Mouse (Mus musculus): ENCODE data around the gene Pde4d. TPM values are rescaled to one million over a fixed set of nuclear protein-coding genes. Genes with fewer than 3 reads are reported as not detected.

Gene Pde4d
- total and polyA plus RNA-seq, 3 experiments = 18.5 to 18.8 TPM; not detected in 1

DNA sequence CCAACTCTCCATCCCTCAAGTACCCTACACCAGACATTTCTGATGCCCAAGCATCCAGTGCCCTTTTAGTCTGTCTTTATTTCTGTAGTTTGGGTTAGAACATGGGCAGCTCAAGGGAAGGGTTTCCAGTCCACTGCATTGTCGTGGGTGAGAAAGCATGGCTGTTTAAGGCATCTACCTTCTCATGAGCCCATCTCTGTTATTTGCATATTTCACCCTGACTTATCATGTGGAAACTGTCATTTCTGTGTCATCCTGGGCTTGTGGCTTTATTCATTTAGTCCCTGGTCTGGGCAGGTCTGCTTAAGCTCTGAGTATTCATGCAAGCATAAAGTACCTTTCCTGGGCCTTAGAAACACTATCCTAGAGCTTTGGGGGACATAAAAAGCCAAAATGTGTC lies 1331.7 kb downstream of the Pde4d start:
- H3K36me3 ChIP-seq (ENCODE audit: control insufficient read depth in 1 of 2, insufficient read depth in 2 of 2, low read length in 2 of 2) = peaks cover 2 to 17% of the 10 kb centered on the region in 2 experiments
- DNase-seq (ENCODE audit: low read depth, low spot score) = no peak
- H3K9ac ChIP-seq (ENCODE audit: control insufficient read depth, low read depth, low read length, poor library complexity, severe bottlenecking) = no peak overlapping the region
- 0 out of 4 replicates have a peak, but pooled peaks cover 0 to under 1% of the 10 kb centered on the region in 2 experiments for H3K4me1 ChIP-seq (ENCODE audit: control insufficient read depth in 1 of 2, insufficient read depth in 2 of 2, low read length in 2 of 2)
- no peak overlapping the region for H3K27ac ChIP-seq (ENCODE audit: control insufficient read depth, low read depth, low read length)
- no peak overlapping the region for H3K4me3 ChIP-seq (ENCODE audit: control insufficient read depth in 1 of 2, insufficient read depth in 1 of 2, low read depth in 2 of 2, low read length in 2 of 2)
- H3K9me3 ChIP-seq (replicated peaks; ENCODE audit: insufficient read depth, low read length) = no peaks in the 10 kb centered on the region
- no peaks in the 10 kb centered on the region for H3K27me3 ChIP-seq (ENCODE audit: control insufficient read depth in 1 of 2, insufficient read depth in 2 of 2, low read length in 2 of 2)
- H3K79me2 ChIP-seq (ENCODE audit: control insufficient read depth, insufficient read depth, low read length, poor library complexity) = no peaks in the 10 kb centered on the region
- TF ChIP-seq RAD21 (IDR thresholded peaks at IDR 0.05; ENCODE audit: low read depth, low read length) (no peak), BHLHE40 (IDR thresholded peaks at IDR 0.05; ENCODE audit: borderline replicate concordance, low read depth, low read length) (no peak), HCFC1 (IDR thresholded peaks at IDR 0.05; ENCODE audit: low read depth, low read length) (no peak), MXI1 (IDR thresholded peaks at IDR 0.05; ENCODE audit: low read depth, low read length) (no peak), ZMIZ1 (IDR thresholded peaks at IDR 0.05; ENCODE audit: low read depth, low read length) (no peak), CTCF (IDR thresholded peaks at IDR 0.05 in 2 of 3, conservative IDR thresholded peaks at IDR 0.05 in 1 of 3; ENCODE audit: control insufficient read depth in 1 of 3, insufficient read depth in 1 of 3, low read depth in 2 of 3, low read length in 3 of 3, poor library complexity in 1 of 3, severe bottlenecking in 1 of 3) (no peak)

DNA sequence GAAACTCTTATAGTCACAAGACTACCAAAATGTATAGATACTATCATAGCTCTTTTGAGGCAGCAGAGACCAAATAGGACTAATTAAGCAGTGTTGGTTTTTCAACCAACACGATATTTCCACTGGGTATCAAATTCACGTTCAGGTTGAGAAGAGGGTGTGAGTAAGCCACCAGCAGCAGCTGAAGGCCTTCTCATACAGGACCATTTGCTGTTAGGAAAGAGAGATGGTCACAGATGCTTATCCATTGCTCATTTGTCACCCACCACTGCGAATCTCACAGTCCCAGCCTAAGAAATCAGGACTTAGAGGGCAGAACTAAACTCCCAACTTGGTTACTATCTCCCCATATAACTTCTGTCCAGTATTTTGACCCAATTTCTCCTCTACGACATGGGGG lies 1338.9 kb downstream of the Pde4d start:
- Histone ChIP-seq H3K36me3 (ENCODE audit: control insufficient read depth in 1 of 2, insufficient read depth in 2 of 2, low read length in 2 of 2) (peaks cover 0 to 3% of the 10 kb centered on the region in 2 experiments; a peak in 2 of 4 replicates), H3K27ac (ENCODE audit: control insufficient read depth, low read depth, low read length) (no peak overlapping the region), H3K9me3 (replicated peaks; ENCODE audit: insufficient read depth, low read length) (no peaks in the 10 kb centered on the region), H3K9ac (ENCODE audit: control insufficient read depth, low read depth, low read length, poor library complexity, severe bottlenecking) (no peak overlapping the region), H3K27me3 (ENCODE audit: control insufficient read depth in 1 of 2, insufficient read depth in 2 of 2, low read length in 2 of 2) (no peaks in the 10 kb centered on the region), H3K4me3 (ENCODE audit: control insufficient read depth in 1 of 2, insufficient read depth in 1 of 2, low read depth in 2 of 2, low read length in 2 of 2) (no peak overlapping the region), H3K4me1 (ENCODE audit: control insufficient read depth in 1 of 2, insufficient read depth in 2 of 2, low read length in 2 of 2) (no peaks in the 10 kb centered on the region), H3K79me2 (ENCODE audit: control insufficient read depth, insufficient read depth, low read length, poor library complexity) (no peaks in the 10 kb centered on the region)
- TF ChIP-seq TBP (IDR thresholded peaks at IDR 0.05; ENCODE audit: low read depth, low read length) = no peak
- TF ChIP-seq MYC (IDR thresholded peaks at IDR 0.05; ENCODE audit: low read depth, low read length) = no peak
- TF ChIP-seq KAT2A (conservative IDR thresholded peaks at IDR 0.05; ENCODE audit: low read depth, low read length) = no peak
- TF ChIP-seq EP300 (IDR thresholded peaks at IDR 0.05; ENCODE audit: low read depth in 1 of 2, low read length in 2 of 2) = no peak
- no peak for TF ChIP-seq POLR2AphosphoS2 (IDR thresholded peaks at IDR 0.05; ENCODE audit: low read length)
- DNase-seq (ENCODE audit: low read depth, low spot score) = no peak

DNA sequence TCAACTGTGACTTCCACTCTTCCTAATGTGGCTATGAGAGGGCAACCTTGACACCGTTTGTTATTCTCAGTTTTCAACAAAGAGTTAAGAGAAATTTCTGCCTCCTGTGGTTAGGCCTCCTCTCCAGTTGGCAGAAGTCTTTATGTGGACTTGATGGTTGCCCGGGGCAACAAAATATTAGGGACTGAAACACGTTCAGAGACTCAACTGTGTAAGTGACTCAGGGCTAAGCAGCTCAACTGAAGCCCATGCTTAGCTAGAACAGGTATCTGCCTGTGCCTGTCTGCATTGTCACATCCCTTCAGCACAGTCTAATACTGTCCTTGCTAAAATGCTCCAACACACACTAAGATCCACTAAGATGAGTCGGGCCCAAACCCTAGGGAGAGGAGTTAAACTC lies 1339.4 kb downstream of the Pde4d start:
- H3K4me3 ChIP-seq (ENCODE audit: control insufficient read depth in 1 of 2, insufficient read depth in 1 of 2, low read depth in 2 of 2, low read length in 2 of 2) = no peak overlapping the region
- H3K36me3 ChIP-seq (ENCODE audit: control insufficient read depth in 1 of 2, insufficient read depth in 2 of 2, low read length in 2 of 2) = peaks cover 0 to 6% of the 10 kb centered on the region in 2 experiments; a peak in 2 of 4 replicates
- TF ChIP-seq ZMIZ1 (IDR thresholded peaks at IDR 0.05; ENCODE audit: low read depth, low read length) (no peak), KAT2A (conservative IDR thresholded peaks at IDR 0.05; ENCODE audit: low read depth, low read length) (no peak), USF1 (IDR thresholded peaks at IDR 0.05; ENCODE audit: low read depth, low read length) (no peak), ZC3H11A (IDR thresholded peaks at IDR 0.05; ENCODE audit: low read depth, low read length) (no peak), MXI1 (IDR thresholded peaks at IDR 0.05; ENCODE audit: low read depth, low read length) (no peak), BHLHE40 (IDR thresholded peaks at IDR 0.05; ENCODE audit: borderline replicate concordance, low read depth, low read length) (no peak), MAZ (IDR thresholded peaks at IDR 0.05; ENCODE audit: low read depth, low read length) (no peak), ZKSCAN1 (IDR thresholded peaks at IDR 0.05; ENCODE audit: low read depth, low read length) (no peak)
- H3K9ac ChIP-seq (ENCODE audit: control insufficient read depth, low read depth, low read length, poor library complexity, severe bottlenecking) = no peak overlapping the region
- H3K27me3 ChIP-seq (ENCODE audit: control insufficient read depth in 1 of 2, insufficient read depth in 2 of 2, low read length in 2 of 2) = no peaks in the 10 kb centered on the region
- no peaks in the 10 kb centered on the region for H3K79me2 ChIP-seq (ENCODE audit: control insufficient read depth, insufficient read depth, low read length, poor library complexity)
- H3K9me3 ChIP-seq (replicated peaks; ENCODE audit: insufficient read depth, low read length) = no peaks in the 10 kb centered on the region
- no peaks in the 10 kb centered on the region for H3K4me1 ChIP-seq (ENCODE audit: control insufficient read depth in 1 of 2, insufficient read depth in 2 of 2, low read length in 2 of 2)
- H3K27ac ChIP-seq (ENCODE audit: control insufficient read depth, low read depth, low read length) = no peak overlapping the region
- DNase-seq (ENCODE audit: low read depth, low spot score) = peak; percentile 38

Data from MEL (cell line).